Mouse (Mus musculus) limb, embryonic 14.5 days (tissue): ENCODE data around the gene Ptpn1. TPM values are rescaled to one million over a fixed set of nuclear protein-coding genes. Genes with fewer than 3 reads are reported as not detected.

ENCODE experiments used
- ATAC-seq: fragments of 200-750 bp; cut with Nextera tagmentation; 2 replicates; pipeline ENCODE4 v1.8.0; 2017; ENCODE audit warnings: low read depth, moderate number of reproducible peaks, moderate TSS enrichment; ENCODE audit not compliant: low FRiP score
- DNase-seq: peaks from one replicate; pipeline ENCODE4 v3.0.0-alpha.2; 2015; ENCODE audit warnings: low spot score
- H3K27ac ChIP-seq: fragments of 300-500 bp; sonication (generic); replicated peaks from 2 replicates; pipeline ENCODE4 v1.5.1; 2014; ENCODE audit warnings: low read depth, mild to moderate bottlenecking, low read length, moderate library complexity, mixed read lengths
- H3K27me3 ChIP-seq: fragments of 300-500 bp; sonication (generic); 2 replicates; pipeline ENCODE4 v1.6.1; 2014; ENCODE audit warnings: low read length, mixed read lengths; ENCODE audit not compliant: control insufficient read depth, insufficient read depth
- H3K36me3 ChIP-seq: fragments of 300-500 bp; sonication (generic); 2 replicates; pipeline ENCODE4 v1.6.1; 2014; ENCODE audit warnings: mild to moderate bottlenecking, low read length, moderate library complexity, mixed read lengths; ENCODE audit not compliant: control insufficient read depth, insufficient read depth
- H3K4me1 ChIP-seq: fragments of 300-500 bp; sonication (generic); 2 replicates; pipeline ENCODE4 v1.6.1; 2014; ENCODE audit warnings: antibody characterized with exemption, low read length, mixed read lengths; ENCODE audit not compliant: control insufficient read depth, insufficient read depth
- H3K4me2 ChIP-seq: fragments of 300-500 bp; sonication (generic); replicated peaks from 2 replicates; pipeline ENCODE4 v1.6.1; 2014; ENCODE audit warnings: low read depth, mild to moderate bottlenecking, low read length, moderate library complexity; ENCODE audit not compliant: severe bottlenecking
- H3K4me3 ChIP-seq: fragments of 300-500 bp; sonication (generic); replicated peaks from 2 replicates; pipeline ENCODE4 v1.5.1; 2014; ENCODE audit warnings: low read length
- H3K9ac ChIP-seq: fragments of 300-500 bp; sonication (generic); 2 replicates; pipeline ENCODE4 v1.6.1; 2014; ENCODE audit warnings: mild to moderate bottlenecking, low read depth, low read length, moderate library complexity; ENCODE audit not compliant: severe bottlenecking
- H3K9me3 ChIP-seq: fragments of 300-500 bp; sonication (generic); 2 replicates; pipeline ENCODE4 v1.6.1; 2016; ENCODE audit warnings: low read length; ENCODE audit not compliant: control insufficient read depth
- POLR2A ChIP-seq: fragments of 200-500 bp; IDR thresholded peaks from 2 replicates; pipeline ENCODE4 v1.8.0; 2012; ENCODE audit warnings: inconsistent platforms, mild to moderate bottlenecking, moderate library complexity, borderline replicate concordance; ENCODE audit not compliant: insufficient read depth, insufficient read length; ENCODE audit errors: extremely low read depth
- WGBS: fragments of 180-500 bp; shearing (Covaris S2); extraction: QIAGEN DNeasy Blood & Tissue Kit; methylation state at CpG from one replicate; pipeline ENCODE4 v1.1.7; 2014; 5-methylcytosine and 5-hydroxymethylcytosine counted together
- polyA plus RNA-seq, 2 experiments: library from polyadenylated mRNA; depleted of rRNA in 1 of 2; stranded (reverse) in 1 of 2; unstranded in 1 of 2; fragments of >200 nt; fragmentation: Nextera tagmentation in 1 of 2; extraction: Ambion mirVana in 1 of 2; gene quantifications; 2 replicates each; pipeline versions ENCODE4 v1.2.1 to v1.2.3; 2012 to 2014

Ptpn1 gene
- polyA plus RNA-seq, 2 experiments = 27.3 to 41.5 TPM

DNA sequence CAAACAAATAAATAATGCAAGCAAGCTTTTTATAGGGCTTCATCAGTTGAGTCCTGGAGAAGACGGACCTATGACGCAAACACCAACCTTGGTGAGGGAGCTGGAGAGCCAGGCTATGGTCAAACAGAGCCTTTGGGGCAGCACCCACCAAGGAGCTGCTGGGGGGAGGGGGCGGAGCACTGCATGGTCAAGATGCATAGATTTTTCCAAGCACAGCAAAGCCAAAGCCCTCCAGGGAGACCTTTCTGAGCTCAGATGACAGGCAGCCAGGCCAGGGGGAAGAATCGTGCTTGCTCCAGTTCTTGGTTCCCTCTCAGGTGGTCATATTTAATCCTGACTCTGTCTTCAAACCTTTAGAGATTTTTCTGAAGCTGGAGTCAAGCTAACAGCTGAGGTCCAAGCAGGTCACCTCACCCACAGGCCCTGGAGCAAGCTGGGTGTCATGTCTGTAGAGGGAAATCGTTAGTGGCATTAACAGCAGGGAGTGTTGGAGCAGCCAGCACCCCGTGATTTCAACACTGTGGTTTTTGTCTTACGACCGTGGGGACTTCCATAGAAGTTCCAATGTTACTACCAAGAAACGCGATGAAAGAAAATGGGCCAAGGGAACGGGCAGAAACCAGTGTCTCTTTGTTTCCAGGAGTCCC is 22.2 kb upstream of the Ptpn1 start:
- Histone ChIP-seq H3K4me2 (no peak overlapping the region), H3K27ac (no peak overlapping the region), H3K9me3 (no peaks in the 10 kb centered on the region), H3K27me3 (no peaks in the 10 kb centered on the region), H3K4me3 (no peak overlapping the region), H3K4me1 (no peaks in the 10 kb centered on the region), H3K36me3 (no peaks in the 10 kb centered on the region), H3K9ac (no peak overlapping the region)
- ATAC-seq (no peak), DNase-seq (no peak)
- 71% methylated on average over 11 of the region's 11 CpGs for WGBS
- TF ChIP-seq POLR2A = no peak

GRCm38 (mm10) chr2:167910178-167910540 is 21.7 kb upstream of the Ptpn1 start:
- Histone ChIP-seq H3K27me3 (no peaks in the 10 kb centered on the region), H3K9me3 (no peaks in the 10 kb centered on the region), H3K4me1 (no peaks in the 10 kb centered on the region), H3K27ac (no peak overlapping the region), H3K4me3 (no peak overlapping the region), H3K9ac (no peak overlapping the region), H3K4me2 (no peak overlapping the region), H3K36me3 (no peaks in the 10 kb centered on the region)
- ATAC-seq (no peak), DNase-seq (no peak)
- WGBS = 47% methylated on average over 3 of the region's 3 CpGs
- TF ChIP-seq POLR2A = no peak

- H3K4me1 ChIP-seq = no peaks in the 10 kb centered on the region
- no peak overlapping the region for H3K27ac ChIP-seq
- no peaks in the 10 kb centered on the region for H3K36me3 ChIP-seq
- no peaks in the 10 kb centered on the region for H3K27me3 ChIP-seq
- WGBS = 87% methylated on average over 5 of the region's 5 CpGs
- no peak overlapping the region for H3K9ac ChIP-seq
- no peaks in the 10 kb centered on the region for H3K9me3 ChIP-seq
- H3K4me2 ChIP-seq = no peak overlapping the region
- TF ChIP-seq POLR2A = no peak
- DNase-seq (no peak), ATAC-seq (no peak)
- no peak overlapping the region for H3K4me3 ChIP-seq
Measured at GRCm38 (mm10) chr2:167911511-167911910, 20.3 kb upstream of the Ptpn1 start.

DNA sequence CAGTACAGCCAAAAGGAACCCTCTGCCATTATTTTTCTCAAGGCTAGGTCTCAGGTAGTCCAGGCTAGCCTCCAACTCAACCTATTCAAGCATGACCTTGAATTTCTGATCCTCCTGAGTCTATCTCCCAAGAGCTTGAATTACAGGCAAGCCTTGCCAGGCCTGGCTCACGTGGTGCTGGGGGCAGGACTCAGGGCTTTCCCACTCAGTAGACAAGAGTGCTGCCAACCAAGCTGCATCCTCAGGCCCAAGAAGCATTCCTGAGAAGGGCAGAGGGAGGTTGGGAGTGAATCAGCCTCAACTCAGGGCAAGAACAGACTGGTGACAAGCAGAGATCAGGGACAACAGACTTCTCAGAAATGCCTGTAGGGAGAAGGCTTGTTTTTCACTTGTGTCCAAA is 12.8 kb upstream of the Ptpn1 start:
- DNase-seq (no peak), ATAC-seq (no peak)
- Histone ChIP-seq H3K27me3 (no peaks in the 10 kb centered on the region), H3K9me3 (no peaks in the 10 kb centered on the region), H3K4me3 (no peak overlapping the region), H3K36me3 (no peaks in the 10 kb centered on the region), H3K4me1 (no peaks in the 10 kb centered on the region), H3K9ac (no peak overlapping the region), H3K27ac (no peak overlapping the region), H3K4me2 (no peak overlapping the region)
- WGBS = 79% methylated on average over 1 of the region's 1 CpGs
- no peak for TF ChIP-seq POLR2A

GRCm38 (mm10) chr2:167920041-167920440 is 11.8 kb upstream of the Ptpn1 start:
- no peak overlapping the region for H3K9ac ChIP-seq
- H3K4me2 ChIP-seq = no peak overlapping the region
- 51% methylated on average over 11 of the region's 11 CpGs for WGBS
- no peak for TF ChIP-seq POLR2A
- H3K27ac ChIP-seq = no peak overlapping the region
- DNase-seq (no peak), ATAC-seq (no peak)
- H3K9me3 ChIP-seq = no peaks in the 10 kb centered on the region
- H3K4me1 ChIP-seq = no peaks in the 10 kb centered on the region
- no peaks in the 10 kb centered on the region for H3K27me3 ChIP-seq
- no peak overlapping the region for H3K4me3 ChIP-seq
- no peaks in the 10 kb centered on the region for H3K36me3 ChIP-seq
